ENCODE assay signal across 20 mouse cellular contexts in genomic region chr11:64180036-64180435, GRCm38 (mm10).
DNase-seq lines count a peak whose midpoint lies in the region; ATAC-seq and TF ChIP-seq lines count a peak whose summit lies in the region.
"Had no signal": no experiment of that assay in that cellular context is flagged by ENCODE, and none has a peak within 500 bp of the region (broad histone marks: within the 10 kb centered on the region; RNA-seq: fewer than 3 reads in every experiment).

No protein-coding gene starts in this region.

- no peak for ATAC-seq in liver, postnatal 0 days
- ATAC-seq: forebrain, embryonic 16.5 days had no signal

- no peaks in the 10 kb centered on the region for H3K27me3 ChIP-seq in liver, adult 2 months (ENCODE audit: control insufficient read depth, insufficient read depth, low read length)
- no peaks in the 10 kb centered on the region for H3K27me3 ChIP-seq in liver, postnatal 0 days (ENCODE audit: insufficient read depth, low read length)
- H3K27me3 ChIP-seq: embryonic facial prominence, embryonic 13.5 days; forebrain, embryonic 12.5 days; heart, embryonic 15.5 days had no signal

- H3K9ac ChIP-seq in liver, adult 2 months (ENCODE audit: low read depth, low read length): no peak overlapping the region
- H3K9ac ChIP-seq in liver, postnatal 0 days (replicated peaks): no peak overlapping the region
- H3K9ac ChIP-seq: embryonic facial prominence, embryonic 13.5 days; forebrain, embryonic 12.5 days; heart, embryonic 15.5 days; hindbrain, embryonic 14.5 days had no signal

- WGBS in liver, adult 2 months: 20% methylated on average over 2 of the region's 2 CpGs
- WGBS in liver, postnatal 0 days (ENCODE audit: insufficient replicate concordance): 22% methylated on average over 2 of the region's 2 CpGs

- no peak overlapping the region for H3K27ac ChIP-seq in liver, adult 2 months (replicated peaks; ENCODE audit: insufficient read depth, low read depth, low read length)
- no peak overlapping the region for H3K27ac ChIP-seq in liver, postnatal 0 days (ENCODE audit: low read depth)
- H3K27ac ChIP-seq: embryonic facial prominence, embryonic 13.5 days; forebrain, embryonic 12.5 days; heart, adult 2 months; heart, embryonic 15.5 days; hindbrain, embryonic 10.5 days; hindbrain, embryonic 14.5 days had no signal

- no peaks in the 10 kb centered on the region for H3K36me3 ChIP-seq in liver, adult 2 months (ENCODE audit: control insufficient read depth, insufficient read depth, low read length)
- H3K36me3 ChIP-seq in liver, postnatal 0 days (replicated peaks; ENCODE audit: insufficient read depth, low read length): no peaks in the 10 kb centered on the region
- H3K36me3 ChIP-seq: embryonic facial prominence, embryonic 13.5 days; forebrain, embryonic 12.5 days; heart, embryonic 15.5 days; hindbrain, embryonic 10.5 days had no signal

- no peaks in the 10 kb centered on the region for H3K79me2 ChIP-seq in liver, adult 2 months (ENCODE audit: control insufficient read depth, insufficient read depth, low read length)

- H3K4me3 ChIP-seq in liver, adult 2 months (ENCODE audit: insufficient read depth, low read depth, low read length): no peak overlapping the region
- H3K4me3 ChIP-seq in liver, postnatal 0 days (ENCODE audit: low read depth, low read length): no peak overlapping the region
- H3K4me3 ChIP-seq: embryonic facial prominence, embryonic 13.5 days; forebrain, embryonic 12.5 days; heart, adult 2 months; heart, embryonic 15.5 days; hindbrain, embryonic 10.5 days had no signal

- no peaks in the 10 kb centered on the region for H3K4me1 ChIP-seq in liver, adult 2 months (ENCODE audit: control insufficient read depth, insufficient read depth, low read length)
- H3K4me1 ChIP-seq in liver, postnatal 0 days (ENCODE audit: insufficient read depth): no peaks in the 10 kb centered on the region
- H3K4me1 ChIP-seq: embryonic facial prominence, embryonic 13.5 days; heart, embryonic 15.5 days had no signal

- no peaks in the 10 kb centered on the region for H3K9me3 ChIP-seq in liver, postnatal 0 days (ENCODE audit: low read length)
- H3K9me3 ChIP-seq: embryonic facial prominence, embryonic 13.5 days; forebrain, embryonic 12.5 days; heart, embryonic 15.5 days; hindbrain, embryonic 10.5 days had no signal

- no peak overlapping the region for H3K4me2 ChIP-seq in liver, postnatal 0 days (ENCODE audit: low read depth, low read length)
- H3K4me2 ChIP-seq: embryonic facial prominence, embryonic 13.5 days; forebrain, embryonic 12.5 days; heart, embryonic 11.5 days; heart, embryonic 15.5 days; hindbrain, embryonic 14.5 days had no signal

- TF ChIP-seq CTCF in liver, adult 2 months (IDR thresholded peaks at IDR 0.05; ENCODE audit: low read depth, low read length): no peak
- TF ChIP-seq CTCF in liver, postnatal 0 days (IDR thresholded peaks at IDR 0.05; ENCODE audit: low read depth): no peak

- no peak for TF ChIP-seq POLR2A in liver, adult 2 months (IDR thresholded peaks at IDR 0.05; ENCODE audit: extremely low read depth, insufficient read depth, low read length)

- DNase-seq in liver, adult 2 months (ENCODE audit: extremely low read depth, low read depth, low spot score): peak; percentile 24
- no peak for DNase-seq in liver, postnatal 0 days
- peak; percentile 4 for DNase-seq in lung, postnatal 36 days
- DNase-seq in lung, adult 18-20 months: no peak
- peak; percentile 36 for DNase-seq in Muller cell, postnatal 12 days (ENCODE audit: inconsistent ontology term)
- DNase-seq in spleen, postnatal 36 days (ENCODE audit: low spot score in 2 of 2): no peak
- DNase-seq: adrenal gland, postnatal 10 days; cerebellum, adult 11 months; cerebellum, adult 8-10 months; cerebellum, postnatal 14 days; gastrocnemius, postnatal 14 days; heart, adult 2 months; heart, postnatal 14 days had no signal

- no peak for TF ChIP-seq EP300 in liver, postnatal 0 days (IDR thresholded peaks at IDR 0.05; ENCODE audit: low read depth)

Comparison
In these comparisons a context has a peak if more than half of its experiments do, and no peak if none do; other contexts are left out.
1. DNase-seq: peak in liver, adult 2 months (single experiment), lung, postnatal 36 days (single experiment) and Muller cell, postnatal 12 days (single experiment); none in liver, postnatal 0 days (single experiment), lung, adult 18-20 months (0 of 2) and spleen, postnatal 36 days (0 of 2).